Mouse (Mus musculus): Measurements from ENCODE around the gene Mrpl20.
A peak's percentile ranks its signal among the peaks of the same experiment; 100 is the strongest.

Mrpl20 gene

GRCm38 (mm10) chr4:155856071-155856470 lies 53.4 kb downstream of the Mrpl20 start:
- DNase-seq: peak in 1 of 2 experiments; percentile 27

- DNase-seq: no peak
Observed at GRCm38 (mm10) chr4:155856881-155857280, 54.2 kb downstream of the Mrpl20 start.

- peak; percentile 61 to 66 for DNase-seq
Observed at GRCm38 (mm10) chr4:155859318-155859717, 56.6 kb downstream of the Mrpl20 start.
